Mouse (Mus musculus) neural tube, embryonic 13.5 days (tissue): ENCODE measurements around the gene Fbxw4. TPM values are rescaled to one million over a fixed set of nuclear protein-coding genes. Genes with fewer than 3 reads are reported as not detected.

ENCODE experiments used
- ATAC-seq: fragments of 200-750 bp; cut with Nextera tagmentation; 2 replicates; pipeline ENCODE4 v1.8.0; 2017; ENCODE audit warnings: low read depth, mild to moderate bottlenecking, moderate TSS enrichment, moderate library complexity
- H3K27ac ChIP-seq: fragments of 300-500 bp; sonication (generic); replicated peaks from 2 replicates; pipeline ENCODE4 v1.5.1; 2015; ENCODE audit warnings: moderate library complexity, mild to moderate bottlenecking, inconsistent platforms
- H3K27me3 ChIP-seq: fragments of 300-500 bp; sonication (generic); 2 replicates; pipeline ENCODE4 v1.6.1; 2015; ENCODE audit warnings: mild to moderate bottlenecking, inconsistent platforms
- H3K36me3 ChIP-seq: fragments of 300-500 bp; sonication (generic); 2 replicates; pipeline ENCODE4 v1.6.1; 2015; ENCODE audit warnings: mild to moderate bottlenecking, inconsistent platforms
- H3K4me1 ChIP-seq: fragments of 300-500 bp; sonication (generic); replicated peaks from 2 replicates; pipeline ENCODE4 v1.6.1; 2015; ENCODE audit warnings: inconsistent platforms
- H3K4me2 ChIP-seq: fragments of 300-500 bp; sonication (generic); 2 replicates; pipeline ENCODE4 v1.6.1; 2015; ENCODE audit warnings: inconsistent platforms, mild to moderate bottlenecking, moderate library complexity
- H3K4me3 ChIP-seq: fragments of 300-500 bp; sonication (generic); 2 replicates; pipeline ENCODE4 v1.5.1; 2015; ENCODE audit warnings: mild to moderate bottlenecking, inconsistent platforms
- H3K9ac ChIP-seq: fragments of 300-500 bp; sonication (generic); 2 replicates; pipeline ENCODE4 v1.6.1; 2015; ENCODE audit warnings: moderate library complexity, mild to moderate bottlenecking, inconsistent platforms
- H3K9me3 ChIP-seq: fragments of 300-500 bp; sonication (generic); 2 replicates; pipeline ENCODE4 v1.6.1; 2016; ENCODE audit warnings: inconsistent platforms
- WGBS: fragments of 180-500 bp; shearing (Covaris S2); methylation state at CpG from one replicate; pipeline ENCODE4 v1.1.7; 2015; 5-methylcytosine and 5-hydroxymethylcytosine counted together
- polyA plus RNA-seq: library from polyadenylated mRNA; unstranded; fragments of >200 nt; fragmentation: Nextera tagmentation; extraction: Ambion mirVana; gene quantifications from 2 replicates; pipeline ENCODE4 v1.2.1, GENCODE M21; 2015

The Fbxw4 gene
- polyA plus RNA-seq, 1 experiment from 2014 or later: 6.4 TPM

DNA sequence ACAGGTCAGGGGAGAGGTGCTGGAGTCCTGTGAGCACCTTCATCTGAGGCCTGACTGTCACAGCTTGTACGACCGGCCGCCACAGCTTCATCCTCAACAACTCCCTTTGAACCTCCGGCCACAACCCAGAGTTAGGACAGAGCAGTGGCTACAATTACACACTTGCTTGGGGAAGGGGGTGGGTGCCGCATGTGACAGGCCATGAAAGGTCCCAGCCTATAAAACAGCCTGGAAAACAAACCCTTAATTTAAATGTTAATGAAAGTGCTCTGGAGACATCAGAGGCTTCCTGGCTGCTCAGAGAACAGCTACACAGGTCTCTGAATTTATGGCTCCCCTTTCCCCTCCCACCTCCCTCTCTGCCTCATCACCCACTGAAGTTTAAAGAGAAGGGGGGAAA is 38.0 kb downstream of the Fbxw4 start:
- H3K4me3 ChIP-seq: no peak overlapping the region
- 0 out of 2 replicates have a peak overlapping the region, but pooled peaks have one; percentile 9 for H3K9ac ChIP-seq
- no peak overlapping the region for H3K27ac ChIP-seq
- H3K9me3 ChIP-seq: no peaks in the 10 kb centered on the region
- peaks cover 42% of the 10 kb centered on the region for H3K27me3 ChIP-seq
- no peak overlapping the region for H3K4me2 ChIP-seq
- peaks cover 14% of the 10 kb centered on the region; the same call in 1 of the 2 replicates for H3K36me3 ChIP-seq
- 17% methylated on average over 5 of the region's 5 CpGs for WGBS
- peaks cover 22% of the 10 kb centered on the region for H3K4me1 ChIP-seq
- no peak for ATAC-seq

DNA sequence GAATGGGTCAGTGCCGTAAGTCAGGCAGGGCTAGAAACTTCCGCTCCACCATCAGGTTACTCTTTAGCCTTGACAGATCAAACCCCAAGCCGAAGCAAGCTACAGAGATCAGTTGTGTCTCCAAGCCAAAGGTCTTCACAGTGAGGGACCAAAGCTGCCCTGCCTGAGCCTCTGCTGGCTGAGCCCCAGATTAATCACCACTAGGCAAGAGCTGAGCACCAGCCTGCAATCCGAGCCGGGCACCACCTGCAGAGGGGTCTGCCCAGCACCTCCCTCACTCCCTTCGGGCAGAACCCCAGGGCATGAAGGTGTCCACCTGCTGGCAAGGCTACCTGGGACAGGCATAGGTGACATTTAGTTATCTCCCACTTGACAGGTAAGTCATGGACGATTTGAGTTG is 39.1 kb downstream of the Fbxw4 start:
- H3K4me2 ChIP-seq: no peak overlapping the region
- no peak overlapping the region for H3K9ac ChIP-seq
- no peaks in the 10 kb centered on the region for H3K9me3 ChIP-seq
- no peak overlapping the region for H3K4me3 ChIP-seq
- no peak for ATAC-seq
- peaks cover 11% of the 10 kb centered on the region; the same call in 1 of the 2 replicates for H3K36me3 ChIP-seq
- peaks cover 33% of the 10 kb centered on the region for H3K4me1 ChIP-seq
- H3K27ac ChIP-seq: no peak overlapping the region
- peaks cover 48% of the 10 kb centered on the region for H3K27me3 ChIP-seq
- WGBS: 50% methylated on average over 7 of the region's 7 CpGs

DNA sequence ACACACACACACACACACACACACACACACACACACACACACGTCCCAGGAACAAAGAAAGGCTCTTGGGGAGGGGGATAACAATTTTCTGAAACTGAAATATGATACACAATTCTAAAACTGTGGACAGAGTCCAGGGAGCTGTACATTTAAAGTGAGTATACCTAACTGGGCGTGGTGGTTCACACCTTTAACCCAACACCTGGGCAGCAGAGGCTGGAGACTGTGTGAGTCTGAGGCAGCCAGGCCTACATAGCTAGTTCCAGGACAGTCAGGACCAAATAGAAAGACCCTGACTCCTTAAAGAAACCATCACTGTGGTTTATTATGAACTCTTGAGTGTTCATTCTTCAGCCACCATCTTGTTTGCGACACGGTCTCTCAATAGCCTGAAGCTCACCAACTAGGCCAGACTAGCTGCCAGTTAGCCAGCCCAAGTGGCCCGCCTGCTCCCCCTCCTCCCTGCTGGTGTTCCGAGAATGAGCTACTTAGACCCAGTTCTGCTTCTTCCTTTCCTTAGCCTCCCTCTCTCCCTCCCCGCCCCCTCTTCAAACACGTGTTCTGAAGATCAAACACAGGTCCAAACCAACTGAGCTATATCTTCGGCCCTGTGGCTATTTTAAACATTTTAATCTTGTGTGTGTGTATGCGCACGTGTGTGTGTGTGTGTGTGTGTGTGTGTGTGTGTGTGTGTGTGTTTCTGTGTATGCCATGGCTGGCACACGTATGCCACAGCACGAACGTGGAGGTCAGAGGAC is 40.2 kb downstream of the Fbxw4 start:
- Histone ChIP-seq H3K36me3 (peaks cover 5% of the 10 kb centered on the region; the same call in 1 of the 2 replicates), H3K4me2 (no peak overlapping the region), H3K27ac (no peak overlapping the region), H3K4me1 (peaks cover 44% of the 10 kb centered on the region), H3K9ac (no peak overlapping the region), H3K9me3 (no peaks in the 10 kb centered on the region), H3K4me3 (no peak overlapping the region), H3K27me3 (peaks cover 48% of the 10 kb centered on the region)
- 89% methylated on average over 14 of the region's 14 CpGs for WGBS
- ATAC-seq: no peak

DNA sequence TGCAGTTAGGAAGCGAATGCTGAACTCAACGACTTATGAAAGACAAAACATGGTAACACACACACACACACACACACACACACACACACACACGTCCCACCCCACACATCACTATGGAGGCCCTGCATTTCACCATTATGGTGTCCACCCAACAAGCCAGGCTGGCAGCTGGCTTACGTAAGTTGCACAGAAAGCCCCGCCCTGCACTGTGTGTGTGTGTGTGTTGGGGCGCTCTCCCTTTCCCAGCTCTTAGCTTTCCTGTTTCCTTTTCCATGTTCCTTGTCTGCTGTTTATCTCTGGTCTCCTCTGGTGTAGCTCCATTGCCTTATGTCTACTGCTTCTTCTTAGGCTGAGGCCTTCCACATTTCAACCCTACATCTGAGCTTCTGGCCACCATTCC is 41.9 kb downstream of the Fbxw4 start:
- H3K36me3 ChIP-seq: 0 out of 2 replicates have a peak, but pooled peaks cover 2% of the 10 kb centered on the region
- no peak overlapping the region for H3K4me3 ChIP-seq
- H3K4me2 ChIP-seq: no peak overlapping the region
- no peak overlapping the region for H3K27ac ChIP-seq
- H3K4me1 ChIP-seq: peaks cover 51% of the 10 kb centered on the region
- peaks cover 39% of the 10 kb centered on the region for H3K27me3 ChIP-seq
- 91% methylated on average over 6 of the region's 6 CpGs for WGBS
- H3K9me3 ChIP-seq: no peaks in the 10 kb centered on the region
- no peak overlapping the region for H3K9ac ChIP-seq
- ATAC-seq: no peak

DNA sequence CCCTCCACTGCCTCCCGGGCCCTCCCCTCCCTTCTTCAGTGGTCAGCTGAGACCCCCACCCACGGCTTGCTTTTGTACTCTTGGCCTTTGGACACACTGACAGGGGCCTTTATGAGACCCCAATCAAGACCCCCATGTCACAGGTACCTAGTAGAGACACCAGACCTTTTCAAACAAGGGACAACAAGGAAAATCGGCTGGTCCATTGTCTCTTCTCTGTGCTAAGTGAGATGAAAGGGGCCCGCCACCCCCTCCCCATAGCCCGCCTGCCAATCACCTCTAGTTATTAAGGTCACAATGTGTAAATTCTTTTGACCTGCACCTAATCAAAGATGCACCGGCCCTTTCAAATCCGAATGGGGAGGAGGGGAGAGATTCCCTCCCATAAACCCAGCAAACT is 43.4 kb downstream of the Fbxw4 start:
- no peak for ATAC-seq
- Histone ChIP-seq H3K36me3 (peaks cover 8% of the 10 kb centered on the region; the same call in 1 of the 2 replicates), H3K9me3 (no peaks in the 10 kb centered on the region), H3K9ac (no peak overlapping the region), H3K27me3 (peaks cover 39% of the 10 kb centered on the region), H3K4me2 (no peak overlapping the region), H3K27ac (no peak overlapping the region), H3K4me3 (no peak overlapping the region), H3K4me1 (peaks cover 37% of the 10 kb centered on the region)
- WGBS: 10% methylated on average over 7 of the region's 7 CpGs

DNA sequence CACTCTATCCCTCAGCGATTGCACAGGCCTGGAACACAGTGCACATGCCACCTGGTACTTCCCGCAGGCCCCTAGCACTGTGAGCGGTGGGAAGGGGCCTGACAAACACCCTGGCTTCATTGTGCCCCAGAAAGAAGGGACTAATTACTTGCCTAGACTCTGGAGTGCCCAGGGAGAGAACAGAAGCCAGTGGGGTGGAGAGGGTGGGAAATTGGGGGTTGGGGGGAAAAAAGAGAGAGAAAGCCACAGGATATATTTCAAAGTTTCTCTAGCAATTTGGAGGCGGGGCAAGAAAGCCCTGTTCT is 43.9 kb downstream of the Fbxw4 start:
- Histone ChIP-seq H3K9ac (no peak overlapping the region), H3K27me3 (peaks cover 34% of the 10 kb centered on the region), H3K4me3 (no peak overlapping the region), H3K36me3 (peaks cover 8% of the 10 kb centered on the region; the same call in 1 of the 2 replicates), H3K4me2 (no peak overlapping the region), H3K4me1 (peaks cover 33% of the 10 kb centered on the region), H3K9me3 (no peaks in the 10 kb centered on the region), H3K27ac (no peak overlapping the region)
- 0 out of 2 replicates have a peak, but pooled peaks have one; percentile 38 for ATAC-seq
- WGBS: 20% methylated on average over 4 of the region's 4 CpGs

DNA sequence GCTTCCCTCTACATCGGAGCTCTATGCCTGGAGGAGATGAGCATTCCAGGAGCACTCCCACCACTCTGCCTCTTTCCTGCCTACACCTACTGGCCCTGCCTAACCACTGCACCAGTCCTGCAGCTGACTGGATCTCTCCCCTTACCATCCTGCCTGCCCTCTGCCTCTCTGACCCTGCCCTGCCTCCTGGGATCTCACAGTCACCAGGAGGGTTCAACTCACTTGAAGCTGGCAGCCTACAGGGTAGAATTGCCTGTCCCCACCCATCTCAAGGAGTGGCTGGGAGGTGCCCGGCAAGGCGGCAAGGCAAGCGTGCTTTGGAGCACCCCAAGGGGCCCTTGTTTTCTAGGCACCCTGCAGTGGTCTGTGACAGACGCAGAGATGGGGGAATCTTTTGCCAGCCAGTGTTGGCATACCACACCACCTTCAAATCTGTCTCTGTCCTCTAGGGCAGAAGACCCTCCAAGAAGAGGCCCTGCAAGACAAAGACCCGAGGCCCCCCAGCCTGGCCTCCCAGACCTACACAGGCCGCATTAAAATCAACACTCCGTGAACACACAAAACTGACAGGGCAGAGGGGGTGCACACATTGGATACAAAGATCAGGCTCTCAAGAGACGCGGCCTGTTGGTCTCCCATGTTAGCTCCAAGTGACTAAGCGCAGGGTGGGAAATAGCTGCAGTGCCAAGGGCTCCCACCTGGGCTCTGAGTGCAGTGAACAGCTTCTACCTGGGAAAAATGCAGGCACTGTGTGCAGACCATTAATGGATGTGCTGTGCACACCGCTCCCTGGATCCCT is 44.5 kb downstream of the Fbxw4 start:
- ATAC-seq: 0 out of 2 replicates have a peak, but pooled peaks have one; percentile 10
- 0 out of 2 replicates have a peak overlapping the region, but pooled peaks have one; percentile 9 for H3K9ac ChIP-seq
- no peak overlapping the region for H3K4me2 ChIP-seq
- no peak overlapping the region for H3K4me3 ChIP-seq
- 28% methylated on average over 12 of the region's 12 CpGs for WGBS
- peaks cover 12% of the 10 kb centered on the region; the same call in 1 of the 2 replicates for H3K36me3 ChIP-seq
- H3K4me1 ChIP-seq: peaks cover 33% of the 10 kb centered on the region
- peaks cover 34% of the 10 kb centered on the region for H3K27me3 ChIP-seq
- H3K9me3 ChIP-seq: no peaks in the 10 kb centered on the region
- no peak overlapping the region for H3K27ac ChIP-seq

DNA sequence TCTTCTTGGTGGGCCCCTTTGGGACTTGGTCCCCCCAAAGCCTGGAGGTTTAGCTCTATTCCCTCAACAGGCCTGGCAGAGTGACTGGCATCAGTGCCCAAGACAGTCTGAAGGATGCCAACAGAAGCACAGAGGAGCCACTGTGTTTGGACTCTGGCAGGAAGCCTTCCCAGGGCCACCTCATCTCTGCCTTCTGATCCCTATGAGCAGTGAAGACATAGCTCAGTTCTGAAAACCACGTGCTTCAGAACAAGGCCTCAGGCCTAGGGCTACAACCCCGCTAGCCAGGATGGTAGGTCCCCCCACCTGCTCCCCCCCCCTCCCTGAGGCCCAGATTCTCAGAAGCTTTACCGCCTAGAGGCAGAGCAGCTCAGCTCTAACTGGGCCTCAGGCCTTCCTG is 45.2 kb downstream of the Fbxw4 start:
- peaks cover 33% of the 10 kb centered on the region for H3K4me1 ChIP-seq
- peaks cover 13% of the 10 kb centered on the region; the same call in 1 of the 2 replicates for H3K36me3 ChIP-seq
- 0 out of 2 replicates have a peak, but pooled peaks have one; percentile 25 for ATAC-seq
- no peak overlapping the region for H3K4me2 ChIP-seq
- H3K27ac ChIP-seq: no peak overlapping the region
- peaks cover 34% of the 10 kb centered on the region for H3K27me3 ChIP-seq
- H3K4me3 ChIP-seq: no peak overlapping the region
- no peak overlapping the region for H3K9ac ChIP-seq
- 28% methylated on average over 3 of the region's 3 CpGs for WGBS
- no peaks in the 10 kb centered on the region for H3K9me3 ChIP-seq

DNA sequence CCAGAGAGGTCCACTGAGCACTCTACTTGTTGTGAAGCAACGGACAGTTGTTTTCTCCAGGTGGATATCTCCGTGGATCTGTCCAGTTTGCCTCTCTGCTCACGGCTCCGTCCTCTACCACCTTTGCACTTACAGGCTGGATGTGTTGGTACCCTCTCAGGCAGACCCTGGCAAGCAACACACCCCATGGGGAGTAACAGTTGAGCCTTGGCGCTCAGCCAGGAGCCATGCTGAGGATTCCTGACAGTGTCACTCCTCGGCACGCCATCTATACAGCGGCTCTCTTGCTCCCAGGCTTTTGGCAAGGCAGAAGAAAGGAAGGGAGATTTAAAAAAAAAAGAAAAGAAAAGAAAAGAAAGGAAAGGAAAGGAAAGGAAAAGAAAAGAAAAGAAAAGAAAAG is 45.7 kb downstream of the Fbxw4 start:
- ATAC-seq: no peak
- H3K9me3 ChIP-seq: no peaks in the 10 kb centered on the region
- H3K36me3 ChIP-seq: peaks cover 13% of the 10 kb centered on the region; the same call in 1 of the 2 replicates
- H3K27me3 ChIP-seq: peaks cover 32% of the 10 kb centered on the region
- H3K4me3 ChIP-seq: no peak overlapping the region
- H3K9ac ChIP-seq: no peak overlapping the region
- WGBS: 58% methylated on average over 8 of the region's 8 CpGs
- no peak overlapping the region for H3K27ac ChIP-seq
- H3K4me1 ChIP-seq: peaks cover 33% of the 10 kb centered on the region
- no peak overlapping the region for H3K4me2 ChIP-seq

DNA sequence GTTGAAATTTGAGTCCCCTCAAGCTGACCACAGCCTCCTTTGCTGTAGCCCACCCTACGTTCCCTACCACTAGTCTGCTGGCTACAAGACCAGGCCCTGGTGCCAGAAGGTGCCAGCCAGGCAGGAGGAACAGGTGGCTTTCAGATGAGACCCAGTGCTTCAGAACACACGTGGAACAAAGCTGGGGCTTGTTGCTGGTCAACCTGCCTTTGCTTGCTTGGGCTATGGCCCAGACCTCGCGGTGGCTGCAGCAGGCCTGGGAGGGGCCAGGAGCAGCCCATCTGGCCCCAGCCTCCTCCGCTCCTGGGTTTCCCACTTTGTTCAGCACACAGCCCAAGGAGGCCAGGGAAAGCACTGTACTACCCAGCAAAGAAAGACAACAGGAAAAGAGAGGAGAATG is 49.3 kb downstream of the Fbxw4 start:
- Histone ChIP-seq H3K36me3 (peaks cover 13% of the 10 kb centered on the region; the same call in 1 of the 2 replicates), H3K27me3 (peaks cover 12% of the 10 kb centered on the region), H3K9ac (no peak overlapping the region), H3K9me3 (no peaks in the 10 kb centered on the region), H3K4me3 (no peak overlapping the region), H3K4me1 (peaks cover 29% of the 10 kb centered on the region), H3K4me2 (no peak overlapping the region), H3K27ac (no peak overlapping the region)
- no peak for ATAC-seq
- 68% methylated on average over 5 of the region's 5 CpGs for WGBS

DNA sequence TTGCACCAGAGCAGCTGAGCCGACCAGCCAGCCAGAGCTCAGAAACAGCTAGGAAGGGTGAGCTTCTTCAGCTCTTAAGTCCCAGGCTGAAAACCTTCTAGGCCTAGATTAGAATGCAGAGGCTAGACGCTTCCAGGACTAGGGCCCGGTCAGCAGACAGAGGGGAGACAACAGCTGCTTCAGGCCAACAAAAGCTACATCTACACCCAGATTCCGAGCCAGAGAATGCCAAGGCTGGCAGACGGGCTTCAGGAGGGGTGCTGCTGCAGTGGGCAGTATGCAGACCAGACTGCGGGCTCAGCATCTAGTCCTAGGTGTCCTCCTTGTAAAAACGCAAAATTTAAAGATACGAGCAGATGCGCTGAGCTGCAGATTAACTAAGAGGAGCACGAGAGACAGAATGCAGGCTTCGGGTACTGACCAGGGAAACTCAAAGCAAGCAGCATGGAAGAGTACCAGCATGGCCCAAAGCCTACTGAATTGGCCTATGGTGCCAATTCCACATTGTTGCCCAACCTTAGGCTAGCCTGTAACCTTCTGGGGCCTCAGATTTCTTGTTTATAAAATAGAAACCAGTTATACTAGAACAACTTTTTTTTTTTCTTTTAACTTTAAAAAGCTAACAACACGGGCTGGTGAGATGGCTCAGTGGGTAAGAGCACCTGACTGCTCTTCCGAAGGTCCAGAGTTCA is 51.3 kb downstream of the Fbxw4 start:
- Histone ChIP-seq H3K9ac (no peak overlapping the region), H3K4me3 (no peak overlapping the region), H3K9me3 (no peaks in the 10 kb centered on the region), H3K36me3 (peaks cover 13% of the 10 kb centered on the region; the same call in 1 of the 2 replicates), H3K27me3 (peaks cover 23% of the 10 kb centered on the region), H3K4me2 (no peak overlapping the region), H3K27ac (no peak overlapping the region), H3K4me1 (peaks cover 12% of the 10 kb centered on the region)
- ATAC-seq: no peak
- WGBS: 84% methylated on average over 13 of the region's 13 CpGs

DNA sequence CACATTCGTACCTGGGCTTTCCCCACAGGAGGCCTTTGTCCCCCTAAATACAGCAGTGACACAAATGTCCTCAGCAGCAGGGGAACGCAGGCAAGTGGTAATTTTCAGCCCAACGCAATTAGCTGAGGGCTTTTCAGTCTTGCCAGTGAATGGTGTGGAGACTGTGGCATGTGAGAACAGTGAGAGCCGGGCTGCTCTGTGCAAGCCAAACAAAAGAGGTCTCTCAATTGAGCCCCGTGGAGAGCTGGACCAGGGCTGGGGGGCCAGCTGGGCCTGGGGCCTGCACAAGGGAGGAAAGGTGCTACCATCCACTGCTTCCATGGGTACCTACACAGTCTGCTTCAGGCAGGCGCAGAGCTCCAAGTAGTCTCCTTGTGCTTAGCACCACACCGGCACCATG is 52.6 kb downstream of the Fbxw4 start:
- no peak overlapping the region for H3K27ac ChIP-seq
- H3K36me3 ChIP-seq: peaks cover 4% of the 10 kb centered on the region; the same call in 1 of the 2 replicates
- WGBS: 13% methylated on average over 7 of the region's 7 CpGs
- ATAC-seq: no peak
- H3K9me3 ChIP-seq: no peaks in the 10 kb centered on the region
- H3K27me3 ChIP-seq: peaks cover 32% of the 10 kb centered on the region
- H3K4me3 ChIP-seq: no peak overlapping the region
- no peak overlapping the region for H3K4me2 ChIP-seq
- H3K4me1 ChIP-seq: peaks cover 12% of the 10 kb centered on the region
- H3K9ac ChIP-seq: 0 out of 2 replicates have a peak overlapping the region, but pooled peaks have one; percentile 12
